Mouse (Mus musculus) heart, embryonic 16.5 days (tissue): ENCODE results near the gene St8sia1. TPM values are rescaled to one million over a fixed set of nuclear protein-coding genes. Genes with fewer than 3 reads are reported as not detected.

Experiments used
- ATAC-seq: fragments of 200-750 bp; cut with Nextera tagmentation; replicated peaks from 2 replicates; pipeline ENCODE4 v1.8.0; 2017; ENCODE audit warnings: moderate number of reproducible peaks; ENCODE audit not compliant: insufficient read depth, low FRiP score; ENCODE audit errors: extremely low read depth
- H3K27ac ChIP-seq: fragments of 300-500 bp; sonication (generic); 2 replicates; pipeline ENCODE4 v1.5.1; 2014; ENCODE audit warnings: mild to moderate bottlenecking, low read length, control low read depth, moderate library complexity
- H3K27me3 ChIP-seq: fragments of 300-500 bp; sonication (generic); 2 replicates; pipeline ENCODE4 v1.6.1; 2014; ENCODE audit warnings: low read length, mixed read lengths; ENCODE audit not compliant: control insufficient read depth, insufficient read depth
- H3K36me3 ChIP-seq: fragments of 300-500 bp; sonication (generic); 2 replicates; pipeline ENCODE4 v1.6.1; 2014; ENCODE audit not compliant: control insufficient read depth, insufficient read depth
- H3K4me1 ChIP-seq: fragments of 300-500 bp; sonication (generic); 2 replicates; pipeline ENCODE4 v1.6.1; 2014; ENCODE audit warnings: low read length, mixed read lengths; ENCODE audit not compliant: control insufficient read depth, insufficient read depth
- H3K4me2 ChIP-seq: fragments of 300-500 bp; sonication (generic); 2 replicates; pipeline ENCODE4 v1.6.1; 2014; ENCODE audit warnings: low read depth, mild to moderate bottlenecking, control low read depth, low read length
- H3K4me3 ChIP-seq: fragments of 300-500 bp; sonication (generic); 2 replicates; pipeline ENCODE4 v1.5.1; 2014; ENCODE audit warnings: mild to moderate bottlenecking, control low read depth, low read length
- H3K9ac ChIP-seq: fragments of 300-500 bp; sonication (generic); 2 replicates; pipeline ENCODE4 v1.6.1; 2014; ENCODE audit warnings: low read length, control low read depth
- H3K9me3 ChIP-seq: fragments of 300-500 bp; sonication (generic); replicated peaks from 2 replicates; pipeline ENCODE4 v1.6.1; 2016; ENCODE audit warnings: low read length; ENCODE audit not compliant: control insufficient read depth
- WGBS: fragments of 180-500 bp; shearing (Covaris S2); extraction: QIAGEN DNeasy Blood & Tissue Kit; methylation state at CpG from one replicate; pipeline ENCODE4 v1.1.7; 2014; 5-methylcytosine and 5-hydroxymethylcytosine counted together
- polyA plus RNA-seq: library from polyadenylated mRNA; unstranded; fragments of >200 nt; fragmentation: Nextera tagmentation; extraction: Ambion mirVana; gene quantifications from 2 replicates; pipeline ENCODE4 v1.2.1, GENCODE M21; 2015

The St8sia1 gene
- polyA plus RNA-seq, 1 experiment from 2014 or later, result 2.0 TPM

DNA sequence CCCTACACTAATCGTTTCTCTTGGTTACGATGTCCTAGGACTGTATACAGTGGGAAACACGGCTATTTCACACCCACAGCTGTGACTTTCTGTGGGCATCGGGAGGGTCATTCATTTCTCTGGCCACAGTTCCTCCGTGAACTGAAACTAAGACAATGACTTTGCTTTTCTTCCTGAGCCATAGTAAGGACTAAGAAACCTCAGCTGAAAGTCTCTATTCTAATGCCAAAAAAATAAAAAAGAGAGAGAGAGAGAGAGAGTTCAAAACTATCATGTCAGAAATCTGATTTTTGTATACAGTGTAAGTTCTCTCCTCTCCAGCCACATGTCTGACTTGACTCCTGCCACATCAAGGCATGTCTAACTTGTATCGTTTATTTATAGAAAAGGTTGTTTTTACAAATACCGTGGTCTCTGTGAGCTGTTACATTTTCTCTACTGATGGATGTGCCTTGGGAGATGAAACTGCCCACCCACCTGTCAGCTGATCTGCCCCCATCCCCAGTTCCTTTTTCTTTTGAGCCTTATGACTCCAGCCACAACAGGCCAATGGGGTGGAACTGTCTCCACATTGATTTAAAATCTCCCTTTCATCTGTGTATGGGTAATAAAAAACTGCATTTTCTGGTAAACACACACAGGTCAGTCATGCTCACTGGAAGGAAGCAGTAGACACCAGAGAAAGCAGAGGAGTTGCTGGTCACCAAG is 94.4 kb downstream of the St8sia1 start:
- Histone ChIP-seq H3K4me3 (no peak overlapping the region), H3K27ac (no peak overlapping the region), H3K4me1 (0 out of 2 replicates have a peak, but pooled peaks cover 5% of the 10 kb centered on the region), H3K4me2 (no peak overlapping the region), H3K9ac (no peak overlapping the region), H3K27me3 (no peaks in the 10 kb centered on the region), H3K36me3 (no peaks in the 10 kb centered on the region), H3K9me3 (no peaks in the 10 kb centered on the region)
- no peak for ATAC-seq
- WGBS, result 63% methylated on average over 7 of the region's 7 CpGs

- Histone ChIP-seq H3K27ac (no peak overlapping the region), H3K9ac (no peak overlapping the region), H3K4me2 (peak overlapping the region; percentile 6; the same call in 1 of the 2 replicates), H3K4me3 (no peak overlapping the region; the same call in 1 of the 2 replicates), H3K27me3 (no peaks in the 10 kb centered on the region), H3K36me3 (no peaks in the 10 kb centered on the region), H3K4me1 (0 out of 2 replicates have a peak, but pooled peaks cover 5% of the 10 kb centered on the region), H3K9me3 (0 out of 2 replicates have a peak, but pooled peaks cover 2% of the 10 kb centered on the region)
- peak; percentile 58 for ATAC-seq
- 28% methylated on average over 9 of the region's 9 CpGs for WGBS
These were observed 96.7 kb downstream of the St8sia1 start for GRCm38 (mm10) chr6:142867471-142868055.

- H3K4me3 ChIP-seq, result no peak overlapping the region
- no peak overlapping the region for H3K27ac ChIP-seq
- H3K27me3 ChIP-seq, result no peaks in the 10 kb centered on the region
- 96% methylated on average over 2 of the region's 2 CpGs for WGBS
- H3K4me1 ChIP-seq, result 0 out of 2 replicates have a peak, but pooled peaks cover 5% of the 10 kb centered on the region
- ATAC-seq, result no peak
- no peaks in the 10 kb centered on the region; the same call in 1 of the 2 replicates for H3K36me3 ChIP-seq
- H3K9ac ChIP-seq, result no peak overlapping the region
- H3K9me3 ChIP-seq, result 0 out of 2 replicates have a peak, but pooled peaks cover 2% of the 10 kb centered on the region
- no peak overlapping the region for H3K4me2 ChIP-seq
These were observed 97.2 kb downstream of the St8sia1 start for GRCm38 (mm10) chr6:142867023-142867422.

GRCm38 (mm10) chr6:142865199-142865598 is 99.1 kb downstream of the St8sia1 start:
- H3K4me1 ChIP-seq, result 0 out of 2 replicates have a peak, but pooled peaks cover 5% of the 10 kb centered on the region
- no peaks in the 10 kb centered on the region for H3K27me3 ChIP-seq
- H3K4me2 ChIP-seq, result no peak overlapping the region
- H3K9me3 ChIP-seq, result 0 out of 2 replicates have a peak, but pooled peaks cover 2% of the 10 kb centered on the region
- no peak for ATAC-seq
- WGBS, result 80% methylated on average over 6 of the region's 6 CpGs
- no peak overlapping the region for H3K4me3 ChIP-seq
- no peak overlapping the region for H3K27ac ChIP-seq
- H3K9ac ChIP-seq, result no peak overlapping the region
- no peaks in the 10 kb centered on the region; the same call in 1 of the 2 replicates for H3K36me3 ChIP-seq

DNA sequence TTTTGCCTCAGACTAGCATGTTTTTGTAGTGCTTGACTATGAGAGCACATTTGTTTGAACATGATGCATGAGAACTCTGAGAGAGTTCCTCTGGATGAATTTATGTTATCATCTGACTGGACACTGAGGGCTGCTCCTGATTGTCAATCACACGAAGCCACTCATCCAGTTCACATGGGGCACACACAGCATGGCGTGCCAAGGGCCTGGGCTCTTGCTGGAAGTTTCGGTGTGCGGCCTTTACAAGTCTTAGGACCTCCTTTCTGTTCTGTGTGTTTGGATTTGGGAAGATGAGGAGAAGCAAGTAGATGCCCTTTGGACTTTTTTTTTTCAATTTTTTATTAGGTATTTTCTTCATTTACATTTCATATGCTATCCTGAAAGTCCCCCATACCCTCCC is 100.4 kb downstream of the St8sia1 start:
- H3K27me3 ChIP-seq, result no peaks in the 10 kb centered on the region

DNA sequence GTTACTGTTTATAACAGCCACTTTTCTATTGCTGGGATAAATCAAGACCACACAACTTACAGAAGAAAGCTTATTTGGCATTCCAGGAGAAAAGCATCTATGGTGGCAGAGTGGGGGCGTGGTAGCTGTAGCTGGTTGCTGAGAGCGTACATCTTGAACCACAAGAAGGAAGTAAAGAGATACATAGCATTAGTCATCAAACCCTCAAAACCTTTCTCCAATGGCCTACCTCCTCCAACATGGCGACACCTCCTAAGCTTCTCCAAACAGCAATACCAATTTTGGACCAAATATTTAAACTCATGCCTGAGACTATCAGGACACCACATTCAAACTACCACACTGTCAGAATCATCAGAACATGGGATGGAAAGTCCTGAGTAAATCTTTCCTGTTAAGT is 102.0 kb downstream of the St8sia1 start:
- H3K4me2 ChIP-seq, result no peak overlapping the region
- H3K27ac ChIP-seq, result no peak overlapping the region
- 0 out of 2 replicates have a peak, but pooled peaks cover 2% of the 10 kb centered on the region for H3K9me3 ChIP-seq
- H3K4me1 ChIP-seq, result 0 out of 2 replicates have a peak, but pooled peaks cover 1% of the 10 kb centered on the region
- 84% methylated on average over 3 of the region's 3 CpGs for WGBS
- no peaks in the 10 kb centered on the region for H3K27me3 ChIP-seq
- no peak overlapping the region for H3K9ac ChIP-seq
- no peaks in the 10 kb centered on the region; the same call in 1 of the 2 replicates for H3K36me3 ChIP-seq
- no peak for ATAC-seq
- no peak overlapping the region for H3K4me3 ChIP-seq

More for the DNA sequence above, 100.4 kb downstream of the St8sia1 start:
- ATAC-seq, result no peak
- 86% methylated on average over 4 of the region's 4 CpGs for WGBS
- no peaks in the 10 kb centered on the region; the same call in 1 of the 2 replicates for H3K36me3 ChIP-seq
- H3K4me2 ChIP-seq, result no peak overlapping the region
- no peak overlapping the region for H3K27ac ChIP-seq
- no peak overlapping the region for H3K4me3 ChIP-seq
- H3K9ac ChIP-seq, result no peak overlapping the region
- H3K9me3 ChIP-seq, result 0 out of 2 replicates have a peak, but pooled peaks cover 2% of the 10 kb centered on the region
- H3K4me1 ChIP-seq, result 0 out of 2 replicates have a peak, but pooled peaks cover 5% of the 10 kb centered on the region

DNA sequence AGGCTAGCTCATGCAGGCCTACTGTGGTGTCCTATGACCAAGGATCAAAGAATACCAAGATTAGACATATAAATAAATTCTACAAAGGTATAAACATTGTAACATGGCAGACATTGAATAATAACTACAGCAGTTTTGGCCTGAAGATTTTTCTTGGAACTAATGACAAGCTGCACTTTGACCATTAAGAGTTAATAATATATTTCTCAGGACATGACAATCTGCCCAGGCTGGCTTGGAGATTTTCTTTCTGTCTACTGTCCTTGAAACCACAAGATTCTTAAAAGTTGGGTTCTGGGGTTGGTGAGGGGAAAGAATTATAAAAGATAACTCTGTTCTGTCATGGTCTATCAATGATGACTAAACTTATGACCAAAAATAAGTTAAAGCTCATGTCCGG is 103.9 kb downstream of the St8sia1 start:
- WGBS, result 83% methylated on average over 1 of the region's 1 CpGs
- H3K27me3 ChIP-seq, result no peaks in the 10 kb centered on the region
- ATAC-seq, result no peak
- no peak overlapping the region for H3K27ac ChIP-seq
- H3K4me3 ChIP-seq, result no peak overlapping the region
- 0 out of 2 replicates have a peak, but pooled peaks cover 2% of the 10 kb centered on the region for H3K9me3 ChIP-seq
- no peak overlapping the region for H3K4me2 ChIP-seq
- no peaks in the 10 kb centered on the region for H3K4me1 ChIP-seq
- no peaks in the 10 kb centered on the region; the same call in 1 of the 2 replicates for H3K36me3 ChIP-seq
- H3K9ac ChIP-seq, result no peak overlapping the region

- no peak overlapping the region for H3K27ac ChIP-seq
- 77% methylated on average over 4 of the region's 4 CpGs for WGBS
- no peaks in the 10 kb centered on the region for H3K27me3 ChIP-seq
- H3K9me3 ChIP-seq, result 0 out of 2 replicates have a peak, but pooled peaks cover 2% of the 10 kb centered on the region
- no peak overlapping the region for H3K4me3 ChIP-seq
- no peak for ATAC-seq
- no peak overlapping the region for H3K4me2 ChIP-seq
- no peaks in the 10 kb centered on the region; the same call in 1 of the 2 replicates for H3K36me3 ChIP-seq
- H3K9ac ChIP-seq, result no peak overlapping the region
- no peaks in the 10 kb centered on the region for H3K4me1 ChIP-seq
These were observed 104.3 kb downstream of the St8sia1 start for GRCm38 (mm10) chr6:142859946-142860345.

GRCm38 (mm10) chr6:142858937-142859336 is 105.3 kb downstream of the St8sia1 start:
- ATAC-seq, result no peak
- H3K9ac ChIP-seq, result no peak overlapping the region
- no peaks in the 10 kb centered on the region for H3K27me3 ChIP-seq
- no peak overlapping the region for H3K4me2 ChIP-seq
- H3K9me3 ChIP-seq, result 0 out of 2 replicates have a peak, but pooled peaks cover 2% of the 10 kb centered on the region
- no peaks in the 10 kb centered on the region for H3K4me1 ChIP-seq
- 88% methylated on average over 2 of the region's 2 CpGs for WGBS
- no peak overlapping the region for H3K4me3 ChIP-seq
- H3K36me3 ChIP-seq, result no peaks in the 10 kb centered on the region; the same call in 1 of the 2 replicates
- H3K27ac ChIP-seq, result no peak overlapping the region
